Mouse (Mus musculus) skeletal muscle tissue, adult 2 months (tissue): Measurements from ENCODE around the gene Fgf18.

Source experiments
- DNase-seq: peaks from one replicate; pipeline ENCODE4 v3.0.0-alpha.2; 2012; ENCODE audit warnings: low read depth, low spot score

The Fgf18 gene

DNA sequence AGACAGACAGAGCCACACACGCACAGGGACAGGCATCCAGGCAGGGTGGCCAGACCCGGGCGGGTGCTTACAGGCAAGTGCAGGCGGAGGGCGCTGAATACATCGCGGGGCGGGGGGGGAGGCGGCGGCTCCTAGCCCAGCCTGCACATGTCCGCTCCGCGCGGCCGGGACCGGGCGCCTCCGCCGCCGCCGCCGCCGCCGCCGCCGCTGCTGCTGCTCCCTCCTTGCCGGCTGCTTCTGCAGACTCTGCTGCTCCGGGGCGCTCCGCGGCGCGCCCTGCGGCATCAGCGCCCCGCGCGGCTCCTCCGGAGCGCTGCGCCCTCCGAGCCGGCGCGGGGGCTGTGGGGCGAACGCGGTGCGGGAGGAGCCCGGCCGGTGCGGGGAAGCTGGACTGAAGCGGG is at the start of gene Fgf18:
Gene Fgf18, minus strand, starts transcription at position 230 of the 401 bp plus-strand sequence.
- DNase-seq = no peak

DNA sequence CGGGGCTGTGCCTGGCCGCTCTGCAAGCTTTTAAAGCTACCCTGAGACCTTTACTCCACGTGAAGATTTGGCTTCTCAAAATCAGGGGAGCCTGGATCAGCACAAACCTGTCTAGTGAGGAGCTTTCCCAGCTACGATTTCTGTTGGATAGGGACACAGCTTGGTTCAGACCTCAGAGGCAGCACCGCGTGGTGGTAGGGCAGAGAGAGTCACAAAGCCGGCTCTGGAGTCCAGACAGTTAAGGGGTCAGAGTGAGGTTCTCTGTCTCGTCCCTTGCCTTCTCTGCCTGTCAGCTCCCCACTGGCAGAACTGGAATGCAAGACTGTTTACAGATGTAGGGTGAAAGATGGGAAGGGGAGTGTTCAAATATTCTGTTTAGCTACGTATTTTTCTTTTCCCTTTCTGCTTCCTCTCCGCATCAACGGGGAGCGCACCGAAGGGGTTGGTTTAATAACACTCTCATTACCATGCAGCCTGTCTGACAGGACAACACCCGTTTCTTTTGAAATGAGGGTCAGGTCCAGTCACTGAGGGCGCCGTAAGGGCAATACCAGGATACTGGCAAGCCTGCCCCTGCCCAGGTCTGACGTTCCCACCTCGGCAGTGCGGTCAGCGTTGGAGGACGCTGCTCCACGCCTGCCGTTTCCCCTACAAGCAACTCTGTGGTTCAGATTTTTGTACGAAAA is 49.4 kb upstream of the Fgf18 start:
- DNase-seq = no peak

DNA sequence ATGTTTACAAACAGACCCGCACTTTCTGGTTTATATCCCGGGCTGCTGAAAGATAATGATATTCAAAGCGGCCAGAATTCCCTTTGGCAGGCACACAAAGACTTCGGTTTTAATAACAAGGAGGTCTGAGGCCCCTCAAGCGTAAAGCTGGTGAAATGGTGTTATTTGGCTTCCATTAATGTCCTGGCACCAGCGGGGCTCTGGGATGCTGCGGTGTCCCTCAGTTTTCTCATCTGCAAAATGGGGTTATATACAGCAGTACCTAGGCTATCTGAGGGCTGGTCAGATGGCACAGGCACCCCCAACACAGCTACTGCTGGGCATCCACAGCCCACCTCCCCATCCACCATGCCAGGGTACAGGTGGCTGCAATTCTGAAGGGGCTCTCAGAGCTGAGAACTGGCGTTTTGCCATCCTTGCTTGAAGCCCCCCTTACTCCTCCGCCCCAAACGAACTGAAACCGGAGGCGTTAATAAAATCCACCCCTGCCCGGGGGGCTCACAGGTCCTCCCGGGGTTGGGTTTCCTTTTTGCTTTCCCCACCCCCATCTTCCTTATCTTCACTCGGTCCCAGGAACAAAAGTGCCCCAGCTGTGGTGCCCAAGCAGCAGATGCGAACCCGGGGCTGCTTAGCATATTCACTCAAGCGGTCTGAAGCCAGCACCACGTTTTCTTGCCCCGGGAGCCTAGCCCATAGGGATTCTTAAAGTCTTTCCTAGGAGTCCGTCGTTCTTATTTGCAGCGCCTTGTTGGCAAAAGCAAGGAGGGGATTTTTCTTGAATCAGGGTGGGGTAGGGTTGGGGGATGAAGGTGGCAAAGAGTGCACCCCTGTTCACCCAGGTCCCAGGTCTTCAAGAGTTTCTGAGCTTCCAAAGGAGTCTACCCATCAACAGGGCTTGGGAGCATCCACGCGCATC is 48.6 kb upstream of the Fgf18 start:
- DNase-seq = no peak

DNA sequence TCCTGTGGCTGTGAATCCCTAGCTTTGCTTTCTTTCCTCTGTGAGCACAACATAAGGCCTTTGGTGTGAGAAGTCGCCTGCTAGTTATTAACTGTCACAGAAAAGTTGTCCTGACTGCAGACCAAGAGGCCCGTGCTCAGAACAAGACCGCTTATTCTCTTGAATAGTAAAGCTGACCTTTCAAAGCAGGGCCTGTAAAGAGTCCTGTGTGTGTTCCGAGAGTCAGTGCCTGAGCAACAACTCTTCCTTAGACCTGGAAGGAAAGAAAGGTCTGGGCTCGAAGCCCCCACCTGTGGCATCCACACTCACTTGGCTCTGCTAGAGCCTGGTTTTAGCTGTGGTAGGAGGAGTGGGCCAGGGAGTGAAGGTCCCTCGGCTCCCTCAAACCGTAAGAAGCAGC is 47.9 kb upstream of the Fgf18 start:
- no peak for DNase-seq

DNA sequence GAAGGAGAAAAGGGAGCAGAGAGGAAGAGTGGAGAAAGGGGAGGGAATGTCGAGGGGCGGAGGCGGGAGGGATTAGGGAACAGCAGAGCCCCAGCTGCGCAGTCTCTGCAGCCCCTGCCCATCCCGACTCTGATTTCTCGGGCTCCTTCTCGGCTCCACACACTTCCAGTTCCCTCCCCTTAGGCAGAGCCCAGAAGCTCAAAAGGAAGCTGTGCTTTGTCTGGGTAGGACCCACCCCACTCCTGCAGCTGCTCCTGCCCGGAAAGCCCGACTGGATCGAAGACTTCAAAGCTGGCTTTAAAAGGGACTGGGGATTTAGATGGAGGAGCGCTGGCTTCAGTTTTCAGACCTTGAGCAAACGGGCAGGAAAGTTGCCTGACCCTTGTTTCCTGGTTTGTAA is 46.5 kb upstream of the Fgf18 start:
- DNase-seq = no peak

DNA sequence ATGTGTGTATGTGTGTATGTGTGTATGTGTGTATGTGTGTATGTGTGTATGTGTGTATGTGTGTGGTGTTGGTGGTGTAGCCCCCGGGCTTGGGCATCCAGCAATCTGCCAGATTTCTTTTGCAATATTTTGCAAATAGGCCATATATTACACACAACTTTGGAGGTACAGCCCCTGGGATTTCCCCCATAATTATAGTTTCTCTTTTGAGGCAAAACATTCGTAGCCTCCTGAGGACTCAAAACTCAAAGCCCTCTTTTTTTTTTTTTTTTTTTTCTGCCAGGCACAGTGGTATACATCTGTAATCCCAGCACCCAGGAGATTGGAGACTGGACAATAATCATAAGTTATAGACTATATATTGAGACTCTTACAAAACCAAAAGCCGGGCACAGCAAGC is 34.6 kb upstream of the Fgf18 start:
- DNase-seq = no peak

DNA sequence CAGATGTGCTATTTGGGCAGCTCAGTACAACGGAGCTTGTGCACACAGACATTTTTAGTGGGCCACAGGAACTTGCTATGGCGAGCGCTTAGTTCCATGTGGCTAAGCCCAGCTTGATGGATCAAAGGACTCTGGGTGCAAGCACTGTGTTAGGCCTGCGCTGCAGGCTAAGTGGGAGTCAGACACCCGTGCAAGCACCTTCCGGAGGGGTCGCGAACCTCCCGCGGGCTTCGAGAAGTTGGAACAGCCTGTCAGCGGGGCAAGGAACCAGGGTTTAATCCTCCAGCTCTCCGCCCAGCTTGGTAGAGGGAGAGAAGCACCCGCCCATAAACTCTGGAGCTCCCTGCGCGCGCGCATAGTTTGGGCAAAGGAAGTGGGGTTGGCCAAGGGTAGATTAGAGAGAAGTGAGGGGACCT is 33.5 kb upstream of the Fgf18 start:
- no peak for DNase-seq

DNA sequence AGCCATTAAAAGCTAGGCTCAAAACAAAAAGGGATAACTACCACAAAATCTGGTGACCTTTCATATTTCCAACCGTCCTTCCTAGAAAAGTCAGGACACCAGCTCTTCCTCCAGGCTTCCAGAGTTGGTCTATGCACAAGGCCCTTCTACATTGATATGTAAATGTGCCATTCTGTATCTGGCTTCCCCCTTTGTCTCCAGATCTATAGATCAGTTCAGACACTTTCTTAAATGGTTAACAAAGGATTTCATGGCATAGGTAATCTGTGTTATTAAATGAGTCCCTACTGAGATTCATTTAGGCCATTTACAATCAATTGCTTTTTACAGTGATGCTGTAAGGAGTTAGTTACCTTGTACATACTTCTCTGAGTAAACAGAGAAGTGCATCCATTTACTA is 32.6 kb upstream of the Fgf18 start:
- DNase-seq = no peak

DNA sequence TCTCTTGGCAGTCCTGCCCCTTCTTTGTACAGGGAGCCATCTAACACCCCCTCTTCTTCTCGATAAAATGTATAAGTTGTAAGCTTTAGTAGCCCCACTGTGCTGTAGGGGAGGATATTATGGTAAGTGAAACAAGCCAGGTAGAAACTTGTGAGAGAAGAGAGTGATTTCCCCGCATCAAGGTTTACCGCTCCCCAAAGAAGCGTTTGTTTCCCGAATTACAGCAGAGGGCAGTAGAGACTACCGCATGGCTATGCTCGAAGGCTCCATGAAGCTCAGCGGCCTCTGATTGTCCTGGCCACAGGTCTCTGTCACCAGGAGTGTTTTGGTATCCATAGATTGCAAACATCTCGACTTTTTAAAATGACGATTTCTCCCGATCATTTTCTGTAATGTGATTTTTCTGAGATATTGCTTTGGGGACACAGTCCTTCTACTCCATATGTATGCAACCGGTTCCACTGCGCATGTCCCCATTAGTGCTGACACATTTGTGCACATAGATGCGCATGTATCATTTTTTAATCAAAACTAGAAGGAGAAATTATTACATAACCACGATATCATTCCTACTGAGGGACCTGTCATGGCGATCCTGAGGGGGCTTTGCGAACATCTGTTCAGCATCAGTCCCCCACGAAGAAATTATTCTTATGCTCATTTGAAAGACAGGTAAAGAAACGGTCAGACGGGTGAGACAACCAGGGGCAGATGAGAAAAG is 29.5 kb upstream of the Fgf18 start:
- peak; percentile 7 for DNase-seq

DNA sequence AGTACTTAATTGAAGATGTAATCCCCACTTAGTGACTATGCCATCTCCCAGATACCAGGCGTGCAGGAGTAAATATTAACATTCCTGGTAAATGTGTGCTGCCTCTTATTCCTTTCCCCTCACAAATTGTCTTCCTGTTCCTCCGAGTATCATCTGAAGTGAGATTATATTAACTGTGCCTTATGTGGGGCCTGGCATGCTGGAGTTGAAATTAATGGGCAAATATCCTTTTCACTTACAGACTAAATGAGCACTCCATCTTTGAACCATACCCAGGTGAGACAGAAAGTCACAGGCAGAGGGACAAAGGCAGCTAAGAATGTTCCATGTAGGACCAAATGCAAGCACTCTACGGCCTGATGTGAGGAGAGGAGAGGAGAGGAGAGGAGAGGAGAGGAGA is 28.6 kb upstream of the Fgf18 start:
- DNase-seq = no peak

DNA sequence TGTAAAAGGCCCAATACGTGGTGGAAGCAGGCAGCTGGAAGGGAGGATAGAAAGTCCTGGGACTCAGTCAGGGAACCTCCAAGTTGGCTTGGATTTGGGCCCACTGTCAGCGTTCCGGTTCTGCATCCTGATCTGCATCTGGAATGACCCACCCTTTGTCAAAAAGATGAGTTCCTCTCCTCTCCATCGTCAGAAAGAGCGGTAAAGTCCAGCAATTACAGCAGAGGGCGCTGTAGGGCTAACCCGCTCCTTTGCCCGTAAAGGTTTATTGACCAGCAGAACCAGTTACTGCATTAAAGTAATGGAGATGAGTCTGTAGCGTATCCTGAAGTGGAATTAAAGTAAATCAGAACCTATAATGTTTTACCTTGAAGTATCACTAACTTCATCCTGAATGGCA is 23.3 kb upstream of the Fgf18 start:
- DNase-seq = no peak

DNA sequence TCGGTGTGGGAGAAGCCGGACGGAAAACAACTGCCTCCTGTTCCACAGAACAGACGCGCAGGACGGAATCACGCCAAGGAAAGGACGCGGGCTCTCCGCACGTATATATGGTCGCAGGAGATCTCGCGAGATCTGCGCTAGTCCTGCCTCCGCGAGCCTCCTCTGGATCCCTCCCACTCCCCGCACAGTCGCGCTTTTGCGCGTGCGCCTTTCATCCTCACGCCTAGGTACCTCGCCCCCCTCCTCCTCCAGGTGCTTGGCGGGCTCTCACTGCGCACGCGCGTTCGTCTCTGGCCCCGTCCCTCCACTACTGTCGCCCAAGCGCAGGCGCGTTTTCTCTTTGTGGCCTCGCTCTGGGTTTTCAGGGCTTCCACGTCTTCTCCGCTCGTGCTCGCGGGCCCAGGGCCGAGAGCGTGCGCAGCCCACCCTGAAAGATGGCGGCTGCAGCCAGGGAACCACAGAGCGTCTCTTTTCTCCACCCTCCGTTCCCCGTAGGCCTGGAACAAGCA is 15.9 kb upstream of the Fgf18 start, which contains the start of gene Npm1:
Gene Npm1, minus strand, starts transcription at position 209 of the 509 bp plus-strand sequence.
- peak; percentile 100 for DNase-seq

DNA sequence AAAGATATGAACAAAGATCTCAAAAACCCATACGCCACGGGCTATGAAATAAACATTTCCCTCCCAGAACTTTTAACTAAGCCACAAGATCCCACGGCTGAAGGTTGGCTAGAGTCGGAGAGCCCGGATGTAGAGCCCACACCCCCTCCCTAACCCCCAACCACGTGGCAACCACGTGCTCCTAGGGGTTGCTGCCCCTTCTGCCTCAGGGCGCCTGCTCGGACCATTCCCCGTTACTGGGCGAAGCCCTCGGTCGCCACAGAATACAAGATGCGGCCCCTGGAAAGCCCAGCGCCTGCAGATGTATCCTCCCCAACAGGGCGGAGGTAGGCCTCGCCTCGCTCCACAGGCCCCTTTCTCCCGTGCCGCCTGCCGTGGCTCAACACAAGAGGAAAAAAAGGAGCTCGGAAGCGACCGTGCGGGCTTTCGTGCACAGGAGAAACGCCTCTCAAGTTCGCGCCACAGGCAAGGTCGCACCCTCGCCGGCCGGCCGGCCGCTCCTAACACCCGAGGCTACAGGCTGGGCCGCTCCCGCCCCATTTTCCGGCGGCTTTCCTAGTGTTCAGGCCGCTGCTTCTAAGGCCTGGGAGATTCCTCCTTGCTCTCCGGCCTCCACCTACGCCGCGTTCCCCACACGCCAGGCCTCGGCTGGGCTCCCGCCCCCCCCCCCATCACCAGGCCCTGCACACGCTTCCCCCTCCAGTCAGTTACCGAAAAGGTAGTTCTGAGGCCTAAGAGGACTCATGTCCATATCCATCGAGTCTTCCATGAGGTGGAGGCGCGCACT is 15.2 kb upstream of the Fgf18 start:
- peak; percentile 47 for DNase-seq

DNA sequence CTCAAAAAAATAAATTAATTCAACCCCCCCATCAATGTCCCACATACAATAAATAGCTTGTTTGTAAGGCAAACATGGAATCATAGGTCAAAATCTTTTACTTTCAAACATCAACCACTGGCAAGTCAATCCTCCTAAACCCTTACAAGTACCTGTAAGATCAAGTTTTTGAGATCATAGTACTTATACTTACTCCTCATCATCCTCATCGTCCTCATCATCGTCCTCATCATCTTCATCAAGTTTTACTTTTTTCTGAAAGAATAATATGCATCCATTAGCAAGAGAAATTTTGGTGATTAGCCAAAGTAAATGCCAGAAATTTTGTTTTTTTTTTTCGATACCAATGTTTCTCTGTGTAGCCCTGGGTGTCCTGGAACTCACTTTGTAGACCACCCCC is 12.5 kb upstream of the Fgf18 start:
- DNase-seq = no peak

DNA sequence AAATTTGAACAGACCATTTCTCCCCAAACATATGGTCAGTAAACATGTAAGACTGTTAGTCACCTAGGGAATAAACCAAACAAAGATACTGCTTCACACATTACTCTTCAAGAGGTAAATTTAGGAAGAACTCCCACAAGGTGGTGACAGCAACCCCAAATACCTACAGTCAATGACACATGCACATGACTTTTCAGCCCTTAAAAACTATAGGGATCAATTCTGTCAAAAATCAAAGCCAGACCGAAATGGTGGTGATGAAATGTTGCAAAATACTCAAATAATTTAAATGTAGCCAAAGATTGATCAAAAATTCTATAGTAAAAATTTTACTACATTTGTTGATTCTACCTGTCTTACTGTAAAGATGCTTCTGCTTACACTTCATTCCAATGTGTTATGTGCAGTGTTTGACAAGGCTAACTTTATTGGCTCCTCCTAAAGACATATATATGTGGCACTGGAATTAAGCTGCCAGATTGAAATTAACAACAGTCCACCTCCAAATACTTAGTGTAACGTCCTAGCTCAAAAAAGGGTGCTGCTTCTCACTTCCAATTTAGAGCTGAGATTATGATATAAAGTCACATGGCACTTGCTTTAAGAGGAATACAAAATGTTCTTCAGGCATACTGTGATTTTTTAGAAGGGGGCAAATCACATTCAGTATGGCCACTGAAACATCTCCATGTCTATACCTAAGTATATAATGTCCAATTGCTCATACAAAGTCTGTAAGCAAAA is 10.4 kb upstream of the Fgf18 start:
- no peak for DNase-seq

DNA sequence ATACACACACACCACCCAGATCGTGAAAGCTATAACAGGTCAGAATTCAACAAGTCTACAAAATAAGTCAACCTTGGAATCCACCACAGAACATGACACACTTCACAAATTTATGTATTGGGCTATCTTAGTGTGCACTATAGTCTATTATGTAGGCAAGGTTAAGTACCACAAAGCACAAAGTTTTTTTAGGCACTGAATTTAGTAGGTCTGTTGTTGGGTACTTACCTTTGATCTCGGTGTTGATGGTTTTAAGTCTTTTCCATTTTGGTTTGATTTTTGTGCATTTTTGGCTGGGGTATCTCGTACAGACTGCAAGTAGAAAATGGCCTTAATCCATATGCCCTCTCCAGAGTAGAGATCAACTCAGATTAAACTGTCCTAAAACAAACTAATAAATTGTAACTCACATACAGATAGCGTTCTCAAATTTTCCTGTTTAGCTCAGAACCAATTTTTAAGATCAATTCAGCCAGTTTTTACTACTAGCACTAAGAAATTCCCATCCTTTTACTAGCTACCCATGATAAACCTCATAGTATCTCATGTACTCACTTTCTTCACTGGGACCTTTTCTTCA is 9.3 kb upstream of the Fgf18 start:
- no peak for DNase-seq

DNA sequence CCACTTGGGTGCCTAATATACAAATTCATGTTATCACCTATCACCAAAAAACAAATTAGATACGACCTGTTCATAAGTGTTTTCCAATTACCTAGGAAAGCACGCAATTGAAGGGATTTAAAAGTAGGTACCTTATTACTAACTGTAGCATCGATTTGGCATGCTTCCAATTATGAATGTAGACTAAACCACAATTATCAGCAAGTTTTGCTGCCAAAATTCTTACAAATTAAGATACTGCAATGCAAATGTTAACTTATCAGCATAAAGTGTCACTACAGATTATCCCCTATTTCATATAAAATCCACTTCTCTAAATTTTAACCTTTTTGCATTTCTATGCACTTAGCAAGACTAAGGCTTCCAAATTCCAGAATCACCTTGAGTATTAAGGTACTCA is 7.3 kb upstream of the Fgf18 start:
- DNase-seq = no peak

DNA sequence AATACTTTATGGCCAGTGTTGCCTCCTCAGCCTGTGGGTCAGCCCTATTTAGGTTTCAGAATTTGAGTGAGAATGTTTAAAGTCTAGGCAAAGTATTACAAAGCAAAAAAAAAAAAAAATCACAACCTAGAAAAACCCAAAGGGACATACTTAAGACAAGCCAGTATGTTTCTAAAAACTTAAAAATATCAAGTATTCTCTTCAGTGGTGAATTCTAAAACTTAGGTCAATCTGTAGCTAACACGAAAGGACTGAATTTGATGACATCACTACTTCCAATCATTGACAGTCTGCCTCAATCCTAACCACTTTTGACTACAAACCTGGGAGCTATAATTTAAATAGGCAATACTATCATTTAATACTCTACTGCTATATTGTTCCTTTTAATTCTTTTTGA is 5.8 kb upstream of the Fgf18 start:
- DNase-seq = no peak

DNA sequence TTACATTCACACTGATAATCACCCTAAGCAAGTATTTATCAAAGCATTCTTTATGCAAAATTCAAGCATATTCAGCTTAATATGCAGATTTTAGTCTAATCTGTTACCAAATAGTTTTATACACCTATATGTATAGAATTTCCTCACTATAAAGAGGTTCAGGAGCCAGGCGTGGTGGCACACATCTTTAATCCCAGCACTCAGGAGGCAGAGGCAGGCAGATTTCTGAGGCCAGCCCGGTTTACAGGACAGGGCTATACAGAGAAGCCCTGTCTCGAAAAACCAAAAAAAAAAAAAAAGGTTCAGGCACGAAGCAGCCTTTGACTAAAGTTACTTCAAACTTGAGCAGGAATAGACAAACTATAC is 4.6 kb upstream of the Fgf18 start:
- no peak for DNase-seq

DNA sequence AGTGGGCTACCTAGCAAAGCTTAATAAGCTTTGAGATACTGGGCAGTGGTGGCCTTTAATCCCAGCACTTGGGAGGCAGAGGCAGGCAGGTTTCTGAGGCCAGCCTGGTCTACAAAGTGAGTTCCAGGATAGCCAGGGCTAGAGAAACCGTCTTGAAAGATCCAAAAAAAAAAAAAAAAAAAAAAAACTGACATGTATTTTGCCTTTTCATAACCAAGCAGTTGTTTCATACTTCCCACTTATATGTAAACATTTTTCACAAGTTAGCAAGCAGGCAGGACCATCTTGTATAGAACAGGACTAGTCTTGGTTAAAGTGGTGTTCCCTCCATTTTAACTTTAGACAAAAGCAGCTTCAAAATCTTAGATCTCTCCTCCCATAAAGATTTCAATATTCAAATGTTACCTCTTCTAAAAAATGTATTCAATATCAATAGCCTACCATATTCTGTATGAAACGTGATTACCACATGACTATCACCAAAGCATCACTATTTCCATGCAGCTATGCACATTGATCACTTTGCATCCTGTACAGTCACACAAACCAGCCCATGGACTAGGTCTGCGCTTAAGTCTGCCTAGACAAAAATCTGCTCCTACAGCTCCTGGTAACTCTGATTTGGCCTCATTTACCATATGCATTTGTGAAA is 4.1 kb upstream of the Fgf18 start:
- DNase-seq = no peak
